Mouse (Mus musculus): ENCODE data around the gene Pid1. TPM values are rescaled to one million over a fixed set of nuclear protein-coding genes. Genes with fewer than 3 reads are reported as not detected.
A peak's percentile ranks its signal among the peaks of the same experiment; 100 is the strongest.

The Pid1 gene
- 75.2 and 79.0 TPM in 2 replicates for polyA plus RNA-seq (2015; fragmentation: Nextera tagmentation; extraction: Ambion mirVana)

GRCm38 (mm10) chr1:84363967-84364366, at the start of gene Pid1:
Gene Pid1 (minus strand): TSS chr1:84364180.
- Histone ChIP-seq H3K9ac (replicated peaks) (no peak within 1 kb of the TSS), H3K27ac (no peak within 1 kb of the TSS), H3K9me3 (no peaks in the 10 kb centered on the region), H3K4me2 (replicated peaks) (no peak within 1 kb of the TSS), H3K4me3 (replicated peaks) (no peak within 1 kb of the TSS), H3K36me3 (no peaks in the 10 kb centered on the region), H3K27me3 (no peaks in the 10 kb centered on the region), H3K4me1 (replicated peaks) (peaks cover 5% of the 10 kb centered on the region)
- no peak for ATAC-seq
- WGBS: 95% methylated on average over 8 of the region's 8 CpGs

DNA sequence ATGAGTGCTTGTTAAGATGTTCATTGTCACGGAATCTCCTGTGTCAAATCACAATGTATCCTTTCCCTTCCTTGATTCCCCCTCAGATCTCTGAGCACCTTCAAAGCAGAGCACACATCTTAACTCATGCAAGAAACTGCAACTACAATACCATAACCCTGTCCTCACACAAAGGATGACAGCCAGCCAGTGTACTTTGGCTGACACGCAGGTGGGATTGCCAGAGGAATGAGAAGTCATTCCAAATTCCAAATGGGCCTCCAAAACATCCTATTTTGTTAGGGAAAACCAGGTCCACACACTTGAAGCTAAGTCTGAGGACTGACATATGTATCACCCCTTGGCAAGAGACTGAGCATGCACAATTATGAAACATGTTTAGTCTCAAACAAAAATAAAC, 45.5 kb upstream of the Pid1 start:
- Histone ChIP-seq H3K4me3 (replicated peaks) (no peak overlapping the region), H3K4me1 (replicated peaks) (0 out of 2 replicates have a peak, but pooled peaks cover 3% of the 10 kb centered on the region), H3K27me3 (no peaks in the 10 kb centered on the region), H3K9ac (replicated peaks) (no peak overlapping the region), H3K4me2 (replicated peaks) (no peak overlapping the region), H3K9me3 (peaks cover 5% of the 10 kb centered on the region; the same call in 1 of the 2 replicates), H3K27ac (no peak overlapping the region), H3K36me3 (peaks cover 13% of the 10 kb centered on the region; the same call in 1 of the 2 replicates)
- ATAC-seq: no peak
- WGBS: 76% methylated on average over 2 of the region's 2 CpGs

GRCm38 (mm10) chr1:84408873-84409272, 44.9 kb upstream of the Pid1 start:
- H3K36me3 ChIP-seq: peaks cover 13% of the 10 kb centered on the region; the same call in 1 of the 2 replicates
- no peak overlapping the region for H3K9ac ChIP-seq (replicated peaks)
- H3K4me2 ChIP-seq (replicated peaks): no peak overlapping the region
- H3K27ac ChIP-seq: no peak overlapping the region
- no peak overlapping the region for H3K4me3 ChIP-seq (replicated peaks)
- WGBS: 63% methylated on average over 2 of the region's 2 CpGs
- peaks cover 5% of the 10 kb centered on the region; the same call in 1 of the 2 replicates for H3K9me3 ChIP-seq
- H3K4me1 ChIP-seq (replicated peaks): 0 out of 2 replicates have a peak, but pooled peaks cover 3% of the 10 kb centered on the region
- ATAC-seq: no peak
- H3K27me3 ChIP-seq: no peaks in the 10 kb centered on the region

GRCm38 (mm10) chr1:84406891-84407290, 42.9 kb upstream of the Pid1 start:
- H3K4me3 ChIP-seq (replicated peaks): no peak overlapping the region
- no peak overlapping the region for H3K4me2 ChIP-seq (replicated peaks)
- no peaks in the 10 kb centered on the region for H3K36me3 ChIP-seq
- no peak overlapping the region for H3K27ac ChIP-seq
- 91% methylated on average over 4 of the region's 4 CpGs for WGBS
- H3K9me3 ChIP-seq: no peaks in the 10 kb centered on the region
- 0 out of 2 replicates have a peak, but pooled peaks cover 3% of the 10 kb centered on the region for H3K4me1 ChIP-seq (replicated peaks)
- ATAC-seq: no peak
- H3K27me3 ChIP-seq: no peaks in the 10 kb centered on the region
- H3K9ac ChIP-seq (replicated peaks): no peak overlapping the region

DNA sequence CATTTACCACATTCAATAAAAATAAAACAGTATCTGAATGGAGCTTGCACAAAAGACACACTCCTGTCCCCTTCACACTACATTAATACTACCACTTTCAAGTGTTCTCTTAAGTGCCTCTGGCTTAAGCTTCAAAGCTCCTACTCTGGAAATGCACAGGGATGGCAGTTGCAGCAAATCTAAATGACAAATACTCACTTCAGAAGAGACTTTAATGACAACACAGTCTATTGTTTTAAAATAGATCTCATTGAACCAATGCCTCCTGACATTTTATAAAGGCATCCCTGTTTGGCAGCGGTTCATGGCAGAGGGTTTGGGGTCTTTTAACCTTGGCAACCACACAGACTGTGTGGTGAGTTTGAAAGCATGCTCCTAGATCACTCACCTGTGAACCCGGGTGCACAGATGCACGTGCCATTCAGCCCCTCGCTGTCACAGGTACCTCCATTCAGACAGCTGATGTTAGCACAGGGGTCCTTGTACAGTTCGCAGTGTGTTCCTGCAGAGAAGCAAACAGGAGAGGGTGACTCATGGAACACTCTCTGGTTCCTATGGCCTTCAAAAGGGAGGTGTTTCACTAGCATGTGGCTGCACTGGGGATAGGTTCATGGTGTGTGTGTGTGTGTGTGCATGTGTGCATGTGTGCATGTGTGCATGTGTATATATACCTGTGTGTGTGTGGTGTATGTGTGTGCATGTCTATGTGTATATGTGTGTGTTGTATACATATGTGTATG, 41.7 kb upstream of the Pid1 start:
- 82% methylated on average over 5 of the region's 5 CpGs for WGBS
- no peaks in the 10 kb centered on the region for H3K36me3 ChIP-seq

GRCm38 (mm10) chr1:84404880-84405279, 40.9 kb upstream of the Pid1 start:
- Histone ChIP-seq H3K4me1 (replicated peaks) (0 out of 2 replicates have a peak, but pooled peaks cover 3% of the 10 kb centered on the region), H3K9ac (replicated peaks) (no peak overlapping the region), H3K4me2 (replicated peaks) (no peak overlapping the region), H3K27ac (no peak overlapping the region), H3K27me3 (no peaks in the 10 kb centered on the region), H3K9me3 (no peaks in the 10 kb centered on the region), H3K36me3 (no peaks in the 10 kb centered on the region), H3K4me3 (replicated peaks) (no peak overlapping the region)
- WGBS: 55% methylated on average over 12 of the region's 12 CpGs
- peak; percentile 34; the same call in 1 of the 2 replicates for ATAC-seq

More for the DNA sequence above, 41.7 kb upstream of the Pid1 start:
- H3K4me2 ChIP-seq (replicated peaks): no peak overlapping the region
- H3K9me3 ChIP-seq: no peaks in the 10 kb centered on the region
- no peak overlapping the region for H3K4me3 ChIP-seq (replicated peaks)
- H3K9ac ChIP-seq (replicated peaks): no peak overlapping the region
- no peaks in the 10 kb centered on the region for H3K27me3 ChIP-seq
- no peak for ATAC-seq
- no peak overlapping the region for H3K27ac ChIP-seq
- H3K4me1 ChIP-seq (replicated peaks): 0 out of 2 replicates have a peak, but pooled peaks cover 3% of the 10 kb centered on the region

DNA sequence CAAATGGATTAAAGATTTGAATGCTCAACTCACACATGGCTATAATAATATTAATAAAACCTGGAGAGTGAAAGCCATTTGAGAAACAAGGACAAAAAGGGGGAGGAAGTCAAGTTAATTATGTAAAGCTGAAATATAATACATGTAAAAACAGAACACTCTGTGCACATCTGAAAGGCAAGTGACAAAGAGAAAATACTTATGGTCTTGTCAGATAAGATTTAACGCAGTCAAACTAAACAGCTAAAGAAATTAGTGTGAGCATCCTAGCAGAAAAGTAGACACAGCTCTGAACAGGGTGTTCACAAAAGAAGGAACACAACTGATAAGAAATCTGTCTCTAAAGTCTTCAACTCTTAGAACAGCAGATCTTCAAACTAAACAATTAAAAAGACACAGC, 38.2 kb upstream of the Pid1 start:
- no peaks in the 10 kb centered on the region for H3K36me3 ChIP-seq
- no peak overlapping the region for H3K4me3 ChIP-seq (replicated peaks)
- H3K27ac ChIP-seq: no peak overlapping the region
- no peak for ATAC-seq
- no peaks in the 10 kb centered on the region for H3K9me3 ChIP-seq
- H3K4me2 ChIP-seq (replicated peaks): no peak overlapping the region
- no peaks in the 10 kb centered on the region for H3K27me3 ChIP-seq
- WGBS: 73% methylated on average over 1 of the region's 1 CpGs
- H3K9ac ChIP-seq (replicated peaks): no peak overlapping the region
- H3K4me1 ChIP-seq (replicated peaks): 0 out of 2 replicates have a peak, but pooled peaks cover 3% of the 10 kb centered on the region

DNA sequence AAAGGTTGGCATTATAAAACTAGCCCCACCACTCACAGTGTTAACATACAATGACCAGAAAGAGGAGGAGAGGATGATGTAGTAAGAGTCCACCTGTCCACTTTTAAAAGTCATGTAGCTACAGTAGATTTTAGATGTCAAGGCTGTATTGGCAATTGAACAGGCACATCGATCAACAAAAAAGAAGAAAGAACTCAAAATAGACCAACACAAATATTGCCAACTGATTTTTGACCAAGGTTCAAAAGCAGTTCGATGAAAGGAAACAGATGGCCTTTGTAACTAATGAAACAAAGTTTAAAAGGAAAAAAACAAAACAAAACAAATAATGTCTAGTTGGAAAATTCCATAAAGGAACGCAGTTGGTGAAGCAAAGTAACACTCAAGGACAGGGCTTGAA, 35.7 kb upstream of the Pid1 start:
- no peak overlapping the region for H3K4me3 ChIP-seq (replicated peaks)
- no peaks in the 10 kb centered on the region for H3K27me3 ChIP-seq
- 84% methylated on average over 3 of the region's 3 CpGs for WGBS
- H3K36me3 ChIP-seq: peaks cover 8% of the 10 kb centered on the region; the same call in 1 of the 2 replicates
- no peak overlapping the region for H3K4me2 ChIP-seq (replicated peaks)
- H3K9ac ChIP-seq (replicated peaks): no peak overlapping the region
- no peak for ATAC-seq
- H3K9me3 ChIP-seq: no peaks in the 10 kb centered on the region
- no peak overlapping the region for H3K27ac ChIP-seq
- H3K4me1 ChIP-seq (replicated peaks): no peaks in the 10 kb centered on the region

- Histone ChIP-seq H3K4me1 (replicated peaks) (no peaks in the 10 kb centered on the region), H3K4me3 (replicated peaks) (no peak overlapping the region), H3K36me3 (peaks cover 13% of the 10 kb centered on the region), H3K4me2 (replicated peaks) (no peak overlapping the region), H3K9me3 (no peaks in the 10 kb centered on the region), H3K27me3 (no peaks in the 10 kb centered on the region), H3K9ac (replicated peaks) (no peak overlapping the region), H3K27ac (no peak overlapping the region)
- no peak for ATAC-seq
- 94% methylated on average over 4 of the region's 4 CpGs for WGBS
Observed at GRCm38 (mm10) chr1:84399118-84399517, 35.1 kb upstream of the Pid1 start.

DNA sequence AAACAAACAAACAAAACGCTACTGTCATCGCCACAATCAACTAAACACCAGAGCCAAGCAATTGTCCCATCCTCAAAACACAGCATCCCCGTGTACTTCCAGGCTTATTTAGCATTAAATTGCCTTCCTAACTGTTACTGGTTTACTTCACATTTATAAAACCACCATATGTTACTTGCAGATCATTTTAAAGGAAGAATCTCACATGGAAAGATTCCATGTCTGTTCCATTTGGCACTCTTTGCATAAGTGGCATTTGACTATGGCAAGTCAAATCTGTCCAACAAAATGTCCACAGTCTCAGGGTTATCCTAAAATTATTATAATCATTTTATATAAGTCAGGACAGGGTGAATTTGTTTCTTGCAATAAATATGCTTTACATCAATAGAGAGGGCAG, 32.8 kb upstream of the Pid1 start:
- H3K36me3 ChIP-seq: peaks cover 13% of the 10 kb centered on the region
- H3K9me3 ChIP-seq: no peaks in the 10 kb centered on the region
- H3K9ac ChIP-seq (replicated peaks): no peak overlapping the region
- no peak for ATAC-seq
- no peak overlapping the region for H3K4me3 ChIP-seq (replicated peaks)
- 91% methylated on average over 3 of the region's 3 CpGs for WGBS
- H3K27me3 ChIP-seq: no peaks in the 10 kb centered on the region
- no peak overlapping the region for H3K4me2 ChIP-seq (replicated peaks)
- no peaks in the 10 kb centered on the region for H3K4me1 ChIP-seq (replicated peaks)
- no peak overlapping the region for H3K27ac ChIP-seq

DNA sequence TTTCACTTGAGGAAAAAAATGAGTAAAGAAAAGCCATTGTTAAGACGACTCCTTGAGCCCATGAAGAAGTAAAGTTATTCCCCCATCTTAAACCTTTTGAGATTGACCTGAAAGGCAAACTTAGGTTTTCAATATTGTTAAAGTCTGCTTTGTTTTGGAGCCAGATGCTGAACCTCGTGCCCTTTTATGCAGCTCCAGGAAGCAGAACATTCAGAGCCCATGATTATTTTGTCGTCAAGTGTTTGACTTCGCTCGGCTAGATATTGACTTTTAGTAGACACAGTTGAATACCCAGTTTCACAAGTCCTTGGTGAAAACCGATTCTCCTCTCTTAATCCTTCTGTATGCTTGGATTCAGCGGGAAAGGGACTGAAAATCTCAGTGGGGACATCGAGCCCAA, 31.9 kb upstream of the Pid1 start:
- no peak overlapping the region for H3K9ac ChIP-seq (replicated peaks)
- H3K4me2 ChIP-seq (replicated peaks): no peak overlapping the region
- no peaks in the 10 kb centered on the region for H3K4me1 ChIP-seq (replicated peaks)
- no peaks in the 10 kb centered on the region for H3K27me3 ChIP-seq
- 67% methylated on average over 8 of the region's 8 CpGs for WGBS
- no peak for ATAC-seq
- peaks cover 13% of the 10 kb centered on the region for H3K36me3 ChIP-seq
- H3K4me3 ChIP-seq (replicated peaks): no peak overlapping the region
- H3K27ac ChIP-seq: no peak overlapping the region
- H3K9me3 ChIP-seq: no peaks in the 10 kb centered on the region

- Histone ChIP-seq H3K9me3 (no peaks in the 10 kb centered on the region), H3K27ac (no peak overlapping the region), H3K36me3 (peaks cover 16% of the 10 kb centered on the region), H3K4me3 (replicated peaks) (no peak overlapping the region), H3K4me2 (replicated peaks) (no peak overlapping the region), H3K9ac (replicated peaks) (no peak overlapping the region), H3K27me3 (no peaks in the 10 kb centered on the region), H3K4me1 (replicated peaks) (0 out of 2 replicates have a peak, but pooled peaks cover 7% of the 10 kb centered on the region)
- no peak for ATAC-seq
- WGBS: 89% methylated on average over 4 of the region's 4 CpGs
Observed at GRCm38 (mm10) chr1:84390961-84391360, 27.0 kb upstream of the Pid1 start.

All from midbrain, embryonic 13.5 days (tissue).